Mouse (Mus musculus): ENCODE data around the gene Vmn1r169. TPM values are rescaled to one million over a fixed set of nuclear protein-coding genes. Genes with fewer than 3 reads are reported as not detected.
"Not testable (repeated sequence)": the region's sequence is repeated elsewhere in the genome, so short reads cannot be mapped to it uniquely, and the experiment has no call there.

Vmn1r169 gene
- total RNA-seq (2021) = not detected
- long read RNA-seq, experiment 1 = 0 reads
- long read RNA-seq, experiment 2 = 0 reads

- DNase-seq = not testable (repeated sequence)
These were observed at the start of gene Vmn1r169 for GRCm38 (mm10) chr7:23575226-23575625. TSS of gene Vmn1r169 (plus strand) at chr7:23575526.

GRCm38 (mm10) chr7:23539432-23539831 is 35.9 kb upstream of the Vmn1r169 start, which contains the start of gene Vmn1r168:
TSS of gene Vmn1r168 (plus strand) at chr7:23539732.
- DNase-seq = not testable (repeated sequence)

- DNase-seq = not testable (repeated sequence)
These were observed 30.5 kb downstream of the Vmn1r169 start, which contains the start of gene Vmn1r170 for GRCm38 (mm10) chr7:23605875-23606274. TSS of gene Vmn1r170 (plus strand) at chr7:23606175.

Other genes with a start within 250 kb of the Vmn1r169 start
- gene Nlrp5, start 189.6 kb upstream of the Vmn1r169 start, total RNA-seq (2021) = under 1 TPM; 0.07 to 0.14 TPM
- not detected for gene Vmn1r167, start 68.3 kb upstream of the Vmn1r169 start, total RNA-seq (2021)
- gene Vmn1r168, start 35.8 kb upstream of the Vmn1r169 start, total RNA-seq (2021) = not detected
- gene Vmn1r170, start 30.6 kb downstream of the Vmn1r169 start, total RNA-seq (2021) = not detected
- not detected for gene Vmn1r171, start 55.2 kb downstream of the Vmn1r169 start, total RNA-seq (2021)
- not detected for gene Vmn1r172, start 82.8 kb downstream of the Vmn1r169 start, total RNA-seq (2021)
- not detected for gene Vmn1r173, start 125.2 kb downstream of the Vmn1r169 start, total RNA-seq (2021)
- not detected for gene Vmn1r174, start 176.7 kb downstream of the Vmn1r169 start, total RNA-seq (2021)
- gene Vmn1r175, start 235.1 kb downstream of the Vmn1r169 start, total RNA-seq (2021) = not detected

Measured in gastrocnemius, postnatal 10 days (tissue).